Mouse (Mus musculus) brain, embryonic 14.5 days (tissue): ENCODE results near the gene Lpo. TPM values are rescaled to one million over a fixed set of nuclear protein-coding genes. Genes with fewer than 3 reads are reported as not detected.
A peak's percentile ranks its signal among the peaks of the same experiment; 100 is the strongest.

ENCODE experiments used
- DNase-seq: peaks from one replicate; pipeline ENCODE4 v3.0.0-alpha.2; 2011; ENCODE audit warnings: low read depth
- CTCF ChIP-seq: fragments of 200-500 bp; IDR thresholded peaks from 2 replicates; pipeline ENCODE4 v1.5.1; 2012; ENCODE audit warnings: inconsistent platforms, mild to moderate bottlenecking, moderate library complexity, borderline replicate concordance; ENCODE audit not compliant: insufficient read depth, insufficient read length; ENCODE audit errors: extremely low read depth
- POLR2A ChIP-seq: fragments of 200-500 bp; IDR thresholded peaks from 2 replicates; pipeline ENCODE4 v1.6.1; 2012; ENCODE audit warnings: mild to moderate bottlenecking, inconsistent platforms, borderline replicate concordance; ENCODE audit not compliant: poor library complexity, insufficient read depth, insufficient read length, severe bottlenecking; ENCODE audit errors: extremely low read depth
- polyA plus RNA-seq: library from polyadenylated mRNA; depleted of rRNA; stranded (reverse); fragments of >200 nt; gene quantifications from 2 replicates; pipeline ENCODE4 v1.2.3, GENCODE M21; 2012

The Lpo gene
- polyA plus RNA-seq, 1 experiment, result 0.63 TPM

GRCm38 (mm10) chr11:87841436-87841835 is 13.3 kb upstream of the Lpo start:
- no peak for DNase-seq
- TF ChIP-seq CTCF, result no peak
- TF ChIP-seq POLR2A, result no peak

GRCm38 (mm10) chr11:87840676-87841075 is 12.6 kb upstream of the Lpo start:
- DNase-seq, result no peak
- TF ChIP-seq POLR2A (no peak), CTCF (no peak)

GRCm38 (mm10) chr11:87821502-87821901 is 6.6 kb downstream of the Lpo start:
- no peak for DNase-seq

GRCm38 (mm10) chr11:87817443-87817773 is 10.7 kb downstream of the Lpo start:
- no peak for DNase-seq

More at GRCm38 (mm10) chr11:87821502-87821901, 6.6 kb downstream of the Lpo start:
- no peak for TF ChIP-seq POLR2A
- TF ChIP-seq CTCF, result no peak

GRCm38 (mm10) chr11:87816707-87817442 is 11.2 kb downstream of the Lpo start:
- DNase-seq, result peak; percentile 88
- peak; percentile 87 for TF ChIP-seq CTCF
- TF ChIP-seq POLR2A, result no peak

More at GRCm38 (mm10) chr11:87817443-87817773, 10.7 kb downstream of the Lpo start:
- TF ChIP-seq POLR2A (no peak), CTCF (no peak)

GRCm38 (mm10) chr11:87814831-87815230 is 13.3 kb downstream of the Lpo start:
- TF ChIP-seq POLR2A, result no peak
- TF ChIP-seq CTCF, result no peak
- DNase-seq, result no peak

- TF ChIP-seq CTCF (no peak), POLR2A (no peak)
- DNase-seq, result peak; percentile 49
Measured at GRCm38 (mm10) chr11:87811396-87811795, 16.7 kb downstream of the Lpo start.

GRCm38 (mm10) chr11:87808236-87808635 is 19.9 kb downstream of the Lpo start:
- TF ChIP-seq CTCF (no peak), POLR2A (no peak)
- DNase-seq, result no peak

GRCm38 (mm10) chr11:87807433-87807832 is 20.7 kb downstream of the Lpo start:
- TF ChIP-seq CTCF (no peak), POLR2A (no peak)
- no peak for DNase-seq

- TF ChIP-seq CTCF (peak; percentile 41; the same call in 1 of the 2 replicates), POLR2A (no peak)
- no peak for DNase-seq
Measured at GRCm38 (mm10) chr11:87805448-87805847, 22.6 kb downstream of the Lpo start.

- DNase-seq, result peak; percentile 40
- TF ChIP-seq POLR2A (no peak), CTCF (peak; percentile 60)
Measured at GRCm38 (mm10) chr11:87802621-87803020, 25.5 kb downstream of the Lpo start.

GRCm38 (mm10) chr11:87801711-87802275 is 26.3 kb downstream of the Lpo start:
- no peak for DNase-seq
- no peak for TF ChIP-seq POLR2A
- TF ChIP-seq CTCF, result no peak
